In genomic region chr11:69110319-69111046, GRCm38 (mm10) we compare ENCODE assay signal across 1 mouse cellular context.
TF ChIP-seq lines count a peak whose summit lies in the region.

No protein-coding gene starts in this region.

TF ChIP-seq in CH12.LX, 34 proteins besides CTCF, POLR2A, EP300 and RAD21 (continued from another document):
- TF ChIP-seq KAT2A (IDR thresholded peaks at IDR 0.05; ENCODE audit: insufficient replicate concordance, low read length) (peak; percentile 86), SIN3A (IDR thresholded peaks at IDR 0.05; ENCODE audit: low read length) (peak; percentile 76), SMC3 (IDR thresholded peaks at IDR 0.05; ENCODE audit: low read depth, low read length) (peak; percentile 24; the same call in 1 of the 2 replicates), E2F4 (IDR thresholded peaks at IDR 0.05; ENCODE audit: insufficient replicate concordance, low read depth, low read length) (peak; percentile 88; the same call in 1 of the 2 replicates), MEF2A (IDR thresholded peaks at IDR 0.05; ENCODE audit: borderline replicate concordance, low read depth, low read length) (peak; percentile 77), RCOR1 (conservative IDR thresholded peaks at IDR 0.05; ENCODE audit: low read depth, low read length) (0 out of 2 replicates have a peak, but pooled peaks have one; percentile 25), HCFC1 (IDR thresholded peaks at IDR 0.05; ENCODE audit: low read depth, low read length) (peak; percentile 61), MAZ (IDR thresholded peaks at IDR 0.05; ENCODE audit: low read depth, low read length) (no peak), MAFK (IDR thresholded peaks at IDR 0.05; ENCODE audit: insufficient replicate concordance, low read length) (peak; percentile 96), ZNF384 (IDR thresholded peaks at IDR 0.05; ENCODE audit: low read depth, low read length) (peak; percentile 99), NELFE (IDR thresholded peaks at IDR 0.05; ENCODE audit: low read depth, low read length) (no peak; the same call in 1 of the 2 replicates), GABPA (IDR thresholded peaks at IDR 0.05; ENCODE audit: insufficient replicate concordance, low read depth, low read length) (no peak), BHLHE40 (IDR thresholded peaks at IDR 0.05; ENCODE audit: low read depth, low read length) (peak; percentile 81), MAX (IDR thresholded peaks at IDR 0.05; ENCODE audit: low read length) (0 out of 2 replicates have a peak, but pooled peaks have one; percentile 41), NRF1 (IDR thresholded peaks at IDR 0.05; ENCODE audit: low read depth, low read length) (peak; percentile 70)
TF ChIP-seq in CH12.LX: peak in this region for 23.
